Mouse (Mus musculus) neural tube, embryonic 13.5 days (tissue): ENCODE results near the gene Zfp629. TPM values are rescaled to one million over a fixed set of nuclear protein-coding genes. Genes with fewer than 3 reads are reported as not detected.

Experiments used
- ATAC-seq: fragments of 200-750 bp; cut with Nextera tagmentation; 2 replicates; pipeline ENCODE4 v1.8.0; 2017; ENCODE audit warnings: low read depth, mild to moderate bottlenecking, moderate TSS enrichment, moderate library complexity
- H3K27ac ChIP-seq: fragments of 300-500 bp; sonication (generic); replicated peaks from 2 replicates; pipeline ENCODE4 v1.5.1; 2015; ENCODE audit warnings: moderate library complexity, mild to moderate bottlenecking, inconsistent platforms
- H3K27me3 ChIP-seq: fragments of 300-500 bp; sonication (generic); 2 replicates; pipeline ENCODE4 v1.6.1; 2015; ENCODE audit warnings: mild to moderate bottlenecking, inconsistent platforms
- H3K36me3 ChIP-seq: fragments of 300-500 bp; sonication (generic); 2 replicates; pipeline ENCODE4 v1.6.1; 2015; ENCODE audit warnings: mild to moderate bottlenecking, inconsistent platforms
- H3K4me1 ChIP-seq: fragments of 300-500 bp; sonication (generic); replicated peaks from 2 replicates; pipeline ENCODE4 v1.6.1; 2015; ENCODE audit warnings: inconsistent platforms
- H3K4me2 ChIP-seq: fragments of 300-500 bp; sonication (generic); 2 replicates; pipeline ENCODE4 v1.6.1; 2015; ENCODE audit warnings: inconsistent platforms, mild to moderate bottlenecking, moderate library complexity
- H3K4me3 ChIP-seq: fragments of 300-500 bp; sonication (generic); 2 replicates; pipeline ENCODE4 v1.5.1; 2015; ENCODE audit warnings: mild to moderate bottlenecking, inconsistent platforms
- H3K9ac ChIP-seq: fragments of 300-500 bp; sonication (generic); 2 replicates; pipeline ENCODE4 v1.6.1; 2015; ENCODE audit warnings: moderate library complexity, mild to moderate bottlenecking, inconsistent platforms
- H3K9me3 ChIP-seq: fragments of 300-500 bp; sonication (generic); 2 replicates; pipeline ENCODE4 v1.6.1; 2016; ENCODE audit warnings: inconsistent platforms
- WGBS: fragments of 180-500 bp; shearing (Covaris S2); methylation state at CpG from one replicate; pipeline ENCODE4 v1.1.7; 2015; 5-methylcytosine and 5-hydroxymethylcytosine counted together
- polyA plus RNA-seq: library from polyadenylated mRNA; unstranded; fragments of >200 nt; fragmentation: Nextera tagmentation; extraction: Ambion mirVana; gene quantifications from 2 replicates; pipeline ENCODE4 v1.2.1, GENCODE M21; 2015

The Zfp629 gene
- polyA plus RNA-seq, 1 experiment from 2014 or later: 23.1 TPM

DNA sequence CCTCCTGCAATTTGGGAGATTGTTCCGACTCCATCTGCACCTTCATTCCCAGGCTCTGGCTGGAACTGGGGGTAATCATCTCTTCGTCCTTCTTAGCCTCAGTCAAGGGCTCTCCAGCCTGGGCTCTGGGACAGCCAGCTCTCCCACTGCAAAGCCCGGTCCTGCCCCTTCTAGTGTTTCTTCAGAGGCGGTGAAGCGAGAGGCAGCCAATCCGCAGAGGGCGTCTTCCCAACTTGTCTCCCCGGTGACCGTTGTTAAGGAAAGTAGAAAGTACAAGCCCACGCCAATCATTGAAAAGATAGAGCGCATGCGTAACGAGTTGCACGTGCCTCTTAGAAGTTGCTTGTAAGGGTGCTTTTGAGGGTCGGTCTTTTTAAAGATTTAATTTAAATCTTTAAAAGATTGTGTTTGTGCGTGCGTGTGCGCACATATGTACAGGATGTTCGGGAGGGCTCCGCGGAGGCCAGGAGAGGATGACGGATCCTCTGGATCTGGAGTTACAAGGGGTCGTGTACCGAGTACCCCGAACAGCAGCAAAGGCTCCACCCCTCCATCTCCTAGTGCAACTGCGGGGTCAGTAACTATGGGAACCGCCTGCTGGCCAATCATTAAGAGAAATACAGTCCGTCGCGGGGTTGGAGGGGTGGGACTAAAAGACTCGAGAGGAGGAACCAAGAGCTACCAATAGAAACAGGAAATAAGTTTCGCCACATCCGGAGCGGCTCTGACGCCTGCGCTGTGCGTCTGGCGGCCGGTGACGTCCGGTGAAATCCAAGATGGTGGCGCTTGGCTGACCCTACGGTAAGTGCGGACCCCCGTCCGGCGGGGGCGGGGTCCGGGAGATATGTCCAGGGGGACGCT lies 27.4 kb downstream of the Zfp629 start, which contains the start of the genes Ccdc189 and Rnf40:
Gene Ccdc189, minus strand, starts transcription at position 585 of the 861 bp plus-strand sequence.
Gene Rnf40, plus strand, starts transcription at position 757 of the 861 bp plus-strand sequence.
- Histone ChIP-seq H3K4me3 (peak within 1 kb of the TSS; percentile 92), H3K9me3 (no peaks in the 10 kb centered on the region), H3K27ac (peak within 1 kb of the TSS; percentile 84), H3K4me1 (peaks cover 24% of the 10 kb centered on the region), H3K36me3 (peaks cover 57% of the 10 kb centered on the region), H3K4me2 (peak within 1 kb of the TSS; percentile 80), H3K27me3 (no peaks in the 10 kb centered on the region), H3K9ac (peak within 1 kb of the TSS; percentile 87)
- under 1% methylated on average over 50 of the region's 50 CpGs for WGBS
- ATAC-seq: peak; percentile 98

DNA sequence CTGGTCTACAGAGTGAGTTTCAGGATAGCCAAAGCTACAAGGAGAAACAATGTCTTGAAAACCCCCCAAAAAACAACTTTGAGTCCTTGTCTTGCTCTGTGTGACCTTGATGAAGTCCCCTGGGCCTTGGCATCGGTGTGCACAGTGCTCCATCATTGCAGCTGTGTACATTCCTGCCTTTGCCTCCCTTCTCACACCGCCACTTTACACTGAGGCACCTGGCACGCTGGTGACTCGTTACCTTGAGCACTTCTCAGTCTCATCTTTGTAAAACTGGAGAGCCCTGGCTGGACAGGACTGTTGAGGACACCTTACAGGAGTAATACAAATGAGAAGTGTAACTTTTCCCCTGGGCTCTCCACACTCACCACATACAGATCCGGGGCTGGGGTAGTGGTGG lies 28.4 kb downstream of the Zfp629 start:
- Histone ChIP-seq H3K4me2 (peak overlapping the region; percentile 80), H3K27me3 (no peaks in the 10 kb centered on the region), H3K27ac (no peak overlapping the region), H3K9me3 (no peaks in the 10 kb centered on the region), H3K4me1 (peaks cover 24% of the 10 kb centered on the region), H3K4me3 (peak overlapping the region; percentile 92), H3K36me3 (peaks cover 57% of the 10 kb centered on the region), H3K9ac (peak overlapping the region; percentile 67)
- ATAC-seq: no peak
- 68% methylated on average over 5 of the region's 5 CpGs for WGBS

DNA sequence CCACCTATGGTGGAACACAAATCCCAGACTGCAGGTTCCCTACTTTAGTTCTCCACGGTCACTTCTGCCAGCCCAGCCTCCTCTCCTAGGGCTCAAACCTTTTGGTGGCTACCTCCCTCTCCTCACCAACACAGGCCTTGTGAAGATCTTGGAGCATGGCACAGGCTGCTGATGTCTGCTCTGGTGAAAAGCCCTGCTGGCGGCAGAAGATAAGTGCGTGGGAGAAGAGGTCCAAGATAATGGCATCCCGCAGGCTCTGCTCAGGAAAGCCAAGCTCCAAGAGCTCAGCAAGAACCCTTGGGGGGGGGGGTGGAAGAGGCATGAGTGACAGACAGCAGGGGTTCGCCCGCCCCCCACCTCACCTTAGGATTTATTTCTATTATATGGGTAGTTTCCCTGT lies 29.4 kb downstream of the Zfp629 start:
- 97% methylated on average over 6 of the region's 6 CpGs for WGBS
- Histone ChIP-seq H3K27ac (no peak overlapping the region), H3K4me1 (peaks cover 24% of the 10 kb centered on the region), H3K27me3 (no peaks in the 10 kb centered on the region), H3K9ac (no peak overlapping the region), H3K9me3 (no peaks in the 10 kb centered on the region), H3K36me3 (peaks cover 57% of the 10 kb centered on the region), H3K4me2 (no peak overlapping the region), H3K4me3 (no peak overlapping the region)
- ATAC-seq: no peak

DNA sequence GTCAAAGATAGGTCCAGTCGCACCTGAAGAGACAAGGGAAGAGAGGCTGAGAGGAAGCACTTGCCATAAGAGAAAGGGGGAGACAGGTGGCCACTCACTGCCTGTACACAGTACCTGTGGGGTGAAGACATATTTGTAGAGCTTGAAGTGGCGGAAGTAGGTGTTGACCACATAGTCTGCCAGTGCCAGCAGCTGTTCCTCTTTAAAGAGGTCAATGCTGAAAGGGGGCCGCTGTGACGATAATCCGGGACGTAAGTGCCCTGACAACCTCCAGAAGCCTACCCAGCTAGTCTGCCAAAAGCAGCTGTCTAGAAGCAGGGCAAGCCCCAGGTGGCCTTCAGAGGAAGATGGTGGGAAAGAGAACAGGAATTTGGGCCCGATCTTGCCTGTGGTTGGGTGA lies 30.6 kb downstream of the Zfp629 start:
- 84% methylated on average over 7 of the region's 7 CpGs for WGBS
- peaks cover 58% of the 10 kb centered on the region for H3K36me3 ChIP-seq
- H3K4me2 ChIP-seq: no peak overlapping the region
- H3K9ac ChIP-seq: no peak overlapping the region
- no peaks in the 10 kb centered on the region for H3K9me3 ChIP-seq
- peaks cover 24% of the 10 kb centered on the region for H3K4me1 ChIP-seq
- ATAC-seq: no peak
- H3K27ac ChIP-seq: no peak overlapping the region
- no peak overlapping the region for H3K4me3 ChIP-seq
- H3K27me3 ChIP-seq: no peaks in the 10 kb centered on the region

DNA sequence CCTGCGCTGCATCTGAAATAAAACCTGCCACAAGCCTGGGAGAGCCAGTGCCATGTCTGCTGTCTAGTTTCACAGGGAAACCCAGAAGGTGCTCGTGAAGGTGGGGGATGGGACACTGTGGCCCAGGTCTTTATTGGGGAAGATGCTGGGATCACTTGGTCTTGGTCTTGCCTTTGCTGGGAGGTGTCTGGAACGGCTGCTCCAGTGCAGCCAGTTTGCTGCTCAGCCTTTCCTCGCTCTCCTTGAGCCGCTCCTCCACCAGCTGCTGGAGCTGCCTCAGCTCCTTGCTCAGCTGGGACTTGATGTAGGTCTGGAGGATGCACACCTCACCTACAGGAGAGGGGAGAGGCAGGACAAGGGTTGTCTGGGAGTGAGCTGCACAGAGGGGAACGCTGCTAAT lies 32.3 kb downstream of the Zfp629 start:
- 94% methylated on average over 6 of the region's 6 CpGs for WGBS
- peaks cover 67% of the 10 kb centered on the region for H3K36me3 ChIP-seq
- no peak for ATAC-seq

DNA sequence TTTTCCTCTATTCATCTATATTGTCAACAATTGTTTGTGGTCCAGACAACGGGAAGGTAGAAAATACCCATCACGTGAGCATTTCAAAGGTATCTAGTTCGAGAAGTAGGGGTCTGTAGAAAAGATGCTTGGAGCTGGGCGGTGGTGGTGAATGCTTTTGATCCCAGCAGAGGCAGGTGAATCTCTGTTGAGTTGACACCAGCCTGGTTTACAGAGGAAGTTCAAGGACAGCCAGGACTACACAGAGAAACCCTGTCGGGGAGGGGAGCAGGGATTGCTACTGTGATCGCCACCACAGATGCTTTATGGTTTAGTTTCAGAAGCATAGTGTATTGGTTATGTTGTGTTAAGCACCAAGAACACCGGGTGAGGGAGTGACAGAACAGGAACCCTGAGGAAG lies 41.5 kb downstream of the Zfp629 start:
- Histone ChIP-seq H3K27ac (peak overlapping the region; percentile 80), H3K4me2 (peak overlapping the region; percentile 98), H3K9me3 (no peaks in the 10 kb centered on the region), H3K27me3 (no peaks in the 10 kb centered on the region), H3K4me1 (peaks cover 29% of the 10 kb centered on the region), H3K4me3 (peak overlapping the region; percentile 82), H3K9ac (peak overlapping the region; percentile 92), H3K36me3 (peaks cover 23% of the 10 kb centered on the region)
- ATAC-seq: no peak
- 21% methylated on average over 7 of the region's 7 CpGs for WGBS

More for the DNA sequence above, 32.3 kb downstream of the Zfp629 start:
- H3K4me3 ChIP-seq: no peak overlapping the region
- no peaks in the 10 kb centered on the region for H3K9me3 ChIP-seq
- no peak overlapping the region for H3K9ac ChIP-seq
- H3K4me2 ChIP-seq: no peak overlapping the region
- H3K27me3 ChIP-seq: no peaks in the 10 kb centered on the region
- H3K27ac ChIP-seq: no peak overlapping the region
- peaks cover 13% of the 10 kb centered on the region for H3K4me1 ChIP-seq

DNA sequence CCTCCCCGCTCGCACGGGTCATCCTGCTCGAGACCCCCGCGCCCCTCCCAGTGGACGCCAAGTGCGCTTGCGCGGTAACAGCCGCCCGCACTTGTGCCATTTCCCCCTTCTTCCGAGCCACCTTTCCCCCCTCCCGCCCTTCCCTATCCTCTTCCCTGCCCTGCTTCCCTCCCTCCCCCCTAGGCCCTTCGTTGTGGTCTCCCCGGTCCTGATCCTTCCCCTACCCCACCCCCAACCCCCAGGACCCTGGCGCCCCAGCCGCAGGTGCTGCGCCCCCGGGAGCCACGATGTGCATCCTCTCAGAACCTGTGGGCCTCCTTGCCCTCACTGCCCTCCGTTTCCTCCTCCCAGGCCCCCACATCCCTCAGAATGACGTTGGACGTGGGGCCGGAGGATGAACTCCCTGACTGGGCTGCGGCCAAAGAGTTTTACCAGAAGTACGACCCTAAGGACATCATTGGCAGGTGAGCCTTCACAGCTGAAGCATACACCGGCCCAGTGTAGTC lies 42.0 kb downstream of the Zfp629 start:
- peak overlapping the region; percentile 82 for H3K4me3 ChIP-seq
- H3K9ac ChIP-seq: peak overlapping the region; percentile 92
- peaks cover 29% of the 10 kb centered on the region for H3K4me1 ChIP-seq
- 1% methylated on average over 24 of the region's 28 CpGs for WGBS
- H3K27ac ChIP-seq: peak overlapping the region; percentile 80
- peaks cover 25% of the 10 kb centered on the region for H3K36me3 ChIP-seq
- peak; percentile 84 for ATAC-seq
- peak overlapping the region; percentile 98 for H3K4me2 ChIP-seq
- H3K27me3 ChIP-seq: no peaks in the 10 kb centered on the region
- no peaks in the 10 kb centered on the region for H3K9me3 ChIP-seq

DNA sequence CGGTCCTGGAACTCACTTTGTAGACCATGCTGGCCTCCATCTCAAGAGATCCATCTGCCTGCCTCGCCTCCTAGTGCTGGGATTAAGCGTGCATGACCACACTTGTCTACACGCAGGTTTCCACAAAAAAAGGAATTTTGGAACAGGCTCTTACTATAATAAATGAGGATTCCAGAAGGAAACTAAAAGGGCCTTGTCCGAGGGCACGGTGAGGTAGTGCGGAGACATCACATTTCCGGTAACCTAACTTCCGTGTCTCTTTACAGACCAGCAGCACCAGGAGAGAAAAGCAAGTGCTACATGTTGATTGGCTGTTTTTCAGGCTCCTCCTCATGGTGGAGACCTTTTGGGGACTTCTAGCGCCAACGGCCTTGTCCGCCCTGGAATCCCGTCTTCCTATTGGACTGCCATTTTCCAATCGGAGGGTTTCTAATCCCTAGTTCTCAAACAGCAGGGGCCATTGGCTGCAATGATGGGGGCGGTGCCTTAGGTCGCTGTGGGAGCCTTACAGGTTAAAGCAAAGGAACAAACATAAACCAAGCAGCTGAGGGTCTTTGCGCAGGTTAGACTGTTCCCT lies 42.6 kb downstream of the Zfp629 start, which contains the start of gene Phkg2:
Gene Phkg2, plus strand, starts transcription at position 446 of the 577 bp plus-strand sequence.
- Histone ChIP-seq H3K27ac (peak within 1 kb of the TSS; percentile 81), H3K9ac (peak within 1 kb of the TSS; percentile 92), H3K4me2 (peak within 1 kb of the TSS; percentile 98), H3K36me3 (peaks cover 19% of the 10 kb centered on the region), H3K9me3 (no peaks in the 10 kb centered on the region), H3K27me3 (no peaks in the 10 kb centered on the region), H3K4me3 (peak within 1 kb of the TSS; percentile 82), H3K4me1 (peaks cover 29% of the 10 kb centered on the region)
- peak; percentile 98 for ATAC-seq
- under 1% methylated on average over 17 of the region's 17 CpGs for WGBS

DNA sequence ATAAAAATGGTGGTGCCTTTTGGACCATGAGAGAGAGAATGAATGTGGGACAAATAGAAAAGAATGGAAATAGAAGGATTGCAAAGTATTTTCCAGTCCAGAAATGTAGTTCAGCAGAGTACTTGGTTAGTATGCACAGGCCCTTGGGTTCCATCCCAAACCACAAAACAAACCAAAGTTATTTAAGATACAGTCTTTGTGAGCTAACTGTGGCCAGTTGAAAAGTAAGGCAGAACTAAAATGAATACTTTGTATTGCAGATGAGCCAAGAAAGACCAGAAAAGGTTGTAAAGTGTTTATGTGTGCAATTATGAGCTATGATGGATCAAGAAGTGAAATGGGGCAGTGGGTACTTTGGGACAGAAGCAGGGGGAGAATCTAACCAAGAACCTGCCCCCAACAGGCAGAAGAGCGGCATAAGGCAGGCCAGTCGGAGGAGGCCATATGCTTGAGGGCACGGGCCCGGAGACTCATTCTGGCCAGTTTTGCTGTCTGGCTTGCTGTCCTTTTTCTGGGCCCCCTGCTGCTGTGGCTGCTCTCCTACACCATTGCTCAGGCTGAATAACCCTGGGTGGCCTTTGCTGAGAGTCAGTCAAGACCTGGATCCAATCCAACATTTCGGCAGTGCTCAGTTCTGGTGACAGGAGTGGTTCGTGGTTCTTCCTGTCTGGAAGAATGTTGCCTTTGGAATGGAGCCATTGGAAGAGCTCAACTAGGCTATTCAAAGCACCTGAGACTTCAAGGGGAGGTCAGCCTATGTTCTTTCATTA lies 51.0 kb downstream of the Zfp629 start:
- H3K4me2 ChIP-seq: no peak overlapping the region
- H3K36me3 ChIP-seq: peaks cover 70% of the 10 kb centered on the region
- no peak overlapping the region for H3K4me3 ChIP-seq
- no peaks in the 10 kb centered on the region for H3K9me3 ChIP-seq
- ATAC-seq: no peak
- H3K27me3 ChIP-seq: no peaks in the 10 kb centered on the region
- WGBS: 80% methylated on average over 6 of the region's 6 CpGs
- no peaks in the 10 kb centered on the region for H3K4me1 ChIP-seq
- H3K9ac ChIP-seq: no peak overlapping the region
- no peak overlapping the region for H3K27ac ChIP-seq

DNA sequence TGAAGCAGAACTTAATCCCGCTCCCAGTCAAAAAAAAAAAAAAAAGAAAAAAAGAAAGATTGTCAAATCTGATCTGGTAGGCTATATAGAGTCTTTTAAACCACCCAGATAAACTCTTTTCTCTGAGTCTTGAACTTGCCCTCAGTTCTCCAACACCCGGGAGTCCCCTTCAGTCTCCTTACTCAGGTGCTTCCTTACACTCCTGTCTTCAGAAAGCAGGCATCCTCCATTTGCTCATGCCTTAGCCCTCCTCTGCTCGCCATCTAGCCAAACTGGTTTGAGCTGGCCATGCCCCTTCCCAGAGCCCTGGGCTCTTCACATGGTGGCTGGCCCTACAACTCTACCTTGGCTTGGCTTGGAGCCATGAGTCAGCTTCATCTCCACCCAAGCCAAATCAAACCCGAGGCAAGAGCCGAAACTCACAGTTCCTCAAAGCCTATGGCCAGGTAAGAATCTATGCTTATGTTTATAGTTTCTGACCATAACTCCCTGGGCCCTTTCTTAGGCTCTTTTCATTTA lies 54.2 kb downstream of the Zfp629 start, which contains the start of gene Tmem265:
Gene Tmem265, plus strand, starts transcription at position 51 of the 519 bp plus-strand sequence.
- Histone ChIP-seq H3K9ac (no peak within 1 kb of the TSS), H3K36me3 (peaks cover 89% of the 10 kb centered on the region), H3K27me3 (no peaks in the 10 kb centered on the region), H3K4me3 (no peak within 1 kb of the TSS), H3K4me1 (no peaks in the 10 kb centered on the region), H3K4me2 (no peak within 1 kb of the TSS), H3K27ac (no peak within 1 kb of the TSS), H3K9me3 (no peaks in the 10 kb centered on the region)
- WGBS: 92% methylated on average over 5 of the region's 5 CpGs
- ATAC-seq: no peak

DNA sequence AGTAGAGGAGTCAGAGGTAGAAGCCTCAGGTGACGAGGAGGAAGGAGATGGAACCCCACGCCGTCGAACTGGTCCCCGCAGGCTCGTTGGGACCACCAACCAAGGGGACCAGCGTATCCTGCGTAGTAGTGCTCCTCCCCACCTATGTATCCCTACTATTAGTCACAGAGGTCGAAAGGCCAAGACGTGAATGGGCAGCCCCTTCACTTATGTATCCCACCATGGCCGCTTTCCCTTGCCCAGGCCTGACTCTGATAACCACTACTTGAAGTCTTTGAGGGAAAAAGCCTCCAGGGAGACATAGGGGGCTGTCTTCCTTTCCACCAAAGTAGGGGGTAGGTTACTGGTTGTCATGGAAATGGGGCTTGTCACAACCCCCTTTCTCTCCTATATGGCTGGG lies 55.0 kb downstream of the Zfp629 start:
- WGBS: 93% methylated on average over 11 of the region's 11 CpGs
- Histone ChIP-seq H3K4me2 (no peak overlapping the region), H3K4me3 (no peak overlapping the region), H3K27me3 (no peaks in the 10 kb centered on the region), H3K4me1 (no peaks in the 10 kb centered on the region), H3K9ac (no peak overlapping the region), H3K27ac (no peak overlapping the region), H3K9me3 (no peaks in the 10 kb centered on the region), H3K36me3 (peaks cover 91% of the 10 kb centered on the region)
- ATAC-seq: no peak
